Mouse (Mus musculus) CH12.LX (cell line): ENCODE measurements around the gene Ttll7. TPM values are rescaled to one million over a fixed set of nuclear protein-coding genes. Genes with fewer than 3 reads are reported as not detected.

Experiments used
- DNase-seq: peaks from one replicate; pipeline ENCODE4 v3.0.0-alpha.2; 2013; ENCODE audit errors: extremely low read depth
- H3K27ac ChIP-seq: 2 replicates; pipeline ENCODE4 v1.5.1; 2012; ENCODE audit warnings: low read depth, mild to moderate bottlenecking, control low read depth, moderate library complexity; ENCODE audit not compliant: insufficient read depth
- H3K27me3 ChIP-seq: replicated peaks from 2 replicates; pipeline ENCODE3; 2012; ENCODE audit warnings: inconsistent platforms
- H3K36me3 ChIP-seq, 2 experiments: replicated peaks in 1 of 2; 2 replicates each; pipeline versions ENCODE3 to v1.6.1; 2012; ENCODE audit warnings: inconsistent platforms in 1 of 2, low read length in 1 of 2, mild to moderate bottlenecking in 1 of 2, mixed read lengths in 1 of 2, moderate library complexity in 1 of 2; ENCODE audit not compliant: control insufficient read depth in 1 of 2, insufficient read depth in 1 of 2
- H3K4me1 ChIP-seq, 2 experiments: 2 replicates each; pipeline ENCODE4 v1.6.1; 2012; ENCODE audit warnings: inconsistent platforms in 1 of 2, moderate library complexity in 1 of 2; ENCODE audit not compliant: insufficient read depth in 2 of 2, control insufficient read depth in 1 of 2
- H3K4me2 ChIP-seq: 2 replicates; pipeline ENCODE4 v1.6.1; 2012; ENCODE audit warnings: low read depth, mild to moderate bottlenecking, control low read depth; ENCODE audit not compliant: poor library complexity, insufficient read depth, severe bottlenecking
- H3K4me3 ChIP-seq, 3 experiments: fragments of 150-350 bp in 1 of 3; sonication (generic) in 1 of 3; replicated peaks in 1 of 3; 2 replicates each; pipeline versions ENCODE3 to v1.5.1; 2011 to 2012; ENCODE audit warnings: low read depth in 2 of 3, low read length in 2 of 3, mild to moderate bottlenecking in 2 of 3, moderate library complexity in 2 of 3, control low read depth in 1 of 3, improper control_type of control experiment in 1 of 3, inconsistent platforms in 1 of 3, mixed read lengths in 1 of 3; ENCODE audit not compliant: poor library complexity in 1 of 3
- H3K79me2 ChIP-seq: replicated peaks from 2 replicates; pipeline ENCODE4 v1.6.1; 2012; ENCODE audit warnings: mild to moderate bottlenecking, moderate library complexity; ENCODE audit not compliant: control insufficient read depth, poor library complexity, insufficient read depth, severe bottlenecking; ENCODE audit errors: extremely low read depth
- H3K9ac ChIP-seq: 2 replicates; pipeline ENCODE4 v1.6.1; 2012; ENCODE audit warnings: low read depth, mild to moderate bottlenecking, control low read depth, moderate library complexity; ENCODE audit not compliant: insufficient read depth
- H3K9me3 ChIP-seq: replicated peaks from 2 replicates; pipeline ENCODE3; 2012; ENCODE audit warnings: low read length, inconsistent platforms, mixed read lengths
- BHLHE40 ChIP-seq: IDR thresholded peaks from 2 replicates; pipeline ENCODE4 v1.6.1; 2011; ENCODE audit warnings: mild to moderate bottlenecking, low read depth, low read length, improper control_type of control experiment
- CHD1 ChIP-seq: IDR thresholded peaks from 2 replicates; pipeline ENCODE4 v1.6.1; 2012; ENCODE audit warnings: low read depth, low read length, improper control_type of control experiment, inconsistent platforms
- E2F4 ChIP-seq: IDR thresholded peaks from 2 replicates; pipeline ENCODE4 v1.6.1; 2011; ENCODE audit warnings: low read depth, low read length, improper control_type of control experiment; ENCODE audit not compliant: insufficient replicate concordance
- ELF1 ChIP-seq: IDR thresholded peaks from 2 replicates; pipeline ENCODE4 v1.6.1; 2014; ENCODE audit warnings: low read depth, mild to moderate bottlenecking, inconsistent platforms, low read length, improper control_type of control experiment
- GABPA ChIP-seq: IDR thresholded peaks from 2 replicates; pipeline ENCODE4 v1.6.1; 2012; ENCODE audit warnings: low read depth, low read length, improper control_type of control experiment, inconsistent platforms; ENCODE audit not compliant: insufficient replicate concordance
- IRF4 ChIP-seq: IDR thresholded peaks from 2 replicates; pipeline ENCODE4 v1.6.1; 2014; ENCODE audit warnings: low read depth, mild to moderate bottlenecking, inconsistent platforms, low read length, improper control_type of control experiment
- JUN ChIP-seq: IDR thresholded peaks from 2 replicates; pipeline ENCODE4 v1.6.1; 2011; ENCODE audit warnings: low read depth, mild to moderate bottlenecking, low read length, improper control_type of control experiment, moderate library complexity; ENCODE audit not compliant: insufficient read depth
- KAT2A ChIP-seq: IDR thresholded peaks from 2 replicates; pipeline ENCODE4 v1.6.1; 2012; ENCODE audit warnings: low read length, improper control_type of control experiment, inconsistent platforms; ENCODE audit not compliant: insufficient replicate concordance
- MAFK ChIP-seq: IDR thresholded peaks from 2 replicates; pipeline ENCODE4 v1.6.1; 2011; ENCODE audit warnings: low read length, improper control_type of control experiment; ENCODE audit not compliant: insufficient replicate concordance
- MAX ChIP-seq: IDR thresholded peaks from 2 replicates; pipeline ENCODE4 v1.6.1; 2011; ENCODE audit warnings: low read length, improper control_type of control experiment
- MEF2A ChIP-seq: IDR thresholded peaks from 2 replicates; pipeline ENCODE4 v1.6.1; 2014; ENCODE audit warnings: low read depth, mild to moderate bottlenecking, inconsistent platforms, low read length, improper control_type of control experiment, borderline replicate concordance
- NELFE ChIP-seq: IDR thresholded peaks from 2 replicates; pipeline ENCODE4 v1.6.1; 2011; ENCODE audit warnings: low read depth, low read length, improper control_type of control experiment
- POLR2A ChIP-seq: IDR thresholded peaks from 2 replicates; pipeline ENCODE4 v1.6.1; 2011; ENCODE audit warnings: low read depth, mild to moderate bottlenecking, improper control_type of control experiment, low read length
- POLR2AphosphoS2 ChIP-seq: IDR thresholded peaks from 2 replicates; pipeline ENCODE4 v1.6.1; 2011; ENCODE audit warnings: low read depth, low read length, improper control_type of control experiment
- SIN3A ChIP-seq: IDR thresholded peaks from 2 replicates; pipeline ENCODE4 v1.6.1; 2012; ENCODE audit warnings: low read length, improper control_type of control experiment, inconsistent platforms
- SMC3 ChIP-seq: IDR thresholded peaks from 2 replicates; pipeline ENCODE4 v1.6.1; 2011; ENCODE audit warnings: low read depth, low read length, improper control_type of control experiment
- TBP ChIP-seq: conservative IDR thresholded peaks from 2 replicates; pipeline ENCODE4 v1.6.1; 2011; ENCODE audit warnings: low read depth, low read length, improper control_type of control experiment
- TCF12 ChIP-seq: IDR thresholded peaks from 2 replicates; pipeline ENCODE4 v1.6.1; 2014; ENCODE audit warnings: low read depth, mild to moderate bottlenecking, inconsistent platforms, low read length, improper control_type of control experiment
- USF1 ChIP-seq: IDR thresholded peaks from 2 replicates; pipeline ENCODE4 v1.6.1; 2014; ENCODE audit warnings: low read depth, mild to moderate bottlenecking, inconsistent platforms, low read length, improper control_type of control experiment
- ZC3H11A ChIP-seq: IDR thresholded peaks from 2 replicates; pipeline ENCODE4 v1.6.1; 2012; ENCODE audit warnings: low read depth, mild to moderate bottlenecking, inconsistent platforms, low read length, improper control_type of control experiment
- ZKSCAN1 ChIP-seq: IDR thresholded peaks from 2 replicates; pipeline ENCODE4 v1.6.1; 2012; ENCODE audit warnings: low read depth, inconsistent platforms, low read length, improper control_type of control experiment, borderline replicate concordance
- dilution Hi-C: fragments of 300-500 bp; cut with MboI; formaldehyde crosslinking; loops from 2 replicates; pipeline ENCODE4 v1.14.3; 2020; ENCODE audit warnings: low sequenced_read_pairs; ENCODE audit not compliant: extremely low pct_unique_long_range_greater_than_20kb, extremely low pct_ligation_motif_present
- in situ Hi-C: fragments of 300-500 bp; cut with MboI; formaldehyde crosslinking; loops from 3 replicates; pipeline ENCODE4 v1.14.3; 2019; ENCODE audit warnings: low sequenced_read_pairs, low pct_ligation_motif_present, low pct_unique_long_range_greater_than_20kb, mixed read lengths
- polyA plus RNA-seq: library from polyadenylated mRNA; unstranded; fragments of >175 nt; gene quantifications from 2 replicates; pipeline ENCODE4 v1.2.1, GENCODE M21; 2012; ENCODE audit warnings: low read depth; ENCODE audit not compliant: insufficient read length
- total RNA-seq, 2 experiments: library from RNA; depleted of rRNA; stranded (reverse); fragments of 300-350 nt in 1 of 2; fragments of >200 nt in 1 of 2; gene quantifications; 2 replicates each; pipeline ENCODE4 v1.2.3; 2012 to 2014

Ttll7 gene
- total and polyA plus RNA-seq, 3 experiments: 1.7 to 3.9 (median 2.0) TPM

- no peak overlapping the region for H3K4me3 ChIP-seq
- H3K9ac ChIP-seq: no peak overlapping the region
- no peaks in the 10 kb centered on the region for H3K36me3 ChIP-seq
- no peak overlapping the region for H3K27ac ChIP-seq
- H3K4me2 ChIP-seq: no peak overlapping the region
- dilution Hi-C loops: no loop called here
- TF ChIP-seq POLR2AphosphoS2: no peak
- no peak for TF ChIP-seq JUN
- no peak for TF ChIP-seq POLR2A
- TF ChIP-seq TCF12: no peak
- TF ChIP-seq NELFE: no peak
- no peak for TF ChIP-seq E2F4
- no peak for TF ChIP-seq IRF4
- TF ChIP-seq BHLHE40: no peak
- no peak for TF ChIP-seq SIN3A
- no peak for TF ChIP-seq MAX
- no peak for TF ChIP-seq SMC3
- TF ChIP-seq MEF2A: no peak
- no peak for TF ChIP-seq KAT2A
- TF ChIP-seq MAFK: no peak
- no peak for TF ChIP-seq ZC3H11A
- TF ChIP-seq ZKSCAN1: no peak
- in situ Hi-C loops: loop anchor here (10.0 to 25.0 kb wide), 2 partner anchors 598 to 756 kb away; no protein-coding TSS in a partner anchor
- peaks cover 2 to 5% of the 10 kb centered on the region in 2 experiments; a peak in 1 of 4 replicates for H3K4me1 ChIP-seq
- no peaks in the 10 kb centered on the region for H3K27me3 ChIP-seq
- no peaks in the 10 kb centered on the region for H3K9me3 ChIP-seq
- no peaks in the 10 kb centered on the region for H3K79me2 ChIP-seq
- DNase-seq: no peak
Measured at GRCm38 (mm10) chr3:146943101-146943500, 90.9 kb downstream of the Ttll7 start.

- in situ Hi-C loops: loop anchor here (10.0 to 25.0 kb wide), 2 partner anchors 601 to 758 kb away; no protein-coding TSS in a partner anchor
- no peak overlapping the region for H3K4me2 ChIP-seq
- no peak overlapping the region for H3K27ac ChIP-seq
- no peak for DNase-seq
- no peak overlapping the region for H3K9ac ChIP-seq
- peaks cover 8 to 17% of the 10 kb centered on the region in 2 experiments for H3K4me1 ChIP-seq
- H3K9me3 ChIP-seq: no peaks in the 10 kb centered on the region
- no peaks in the 10 kb centered on the region for H3K36me3 ChIP-seq
- dilution Hi-C loops: no loop called here
- no peaks in the 10 kb centered on the region for H3K79me2 ChIP-seq
- no peaks in the 10 kb centered on the region for H3K27me3 ChIP-seq
- no peak overlapping the region for H3K4me3 ChIP-seq
- TF ChIP-seq KAT2A: no peak
- TF ChIP-seq USF1: no peak
- TF ChIP-seq ELF1: no peak
- TF ChIP-seq GABPA: no peak
- TF ChIP-seq TBP: no peak
- TF ChIP-seq MEF2A: no peak
- no peak for TF ChIP-seq MAFK
- no peak for TF ChIP-seq ZKSCAN1
- TF ChIP-seq TCF12: no peak
- no peak for TF ChIP-seq CHD1
Measured at GRCm38 (mm10) chr3:146945342-146945741, 93.2 kb downstream of the Ttll7 start.
